Mouse (Mus musculus) macrophage (primary cell): ENCODE data around the gene Pkhd1. TPM values are rescaled to one million over a fixed set of nuclear protein-coding genes. Genes with fewer than 3 reads are reported as not detected.

Experiments
- H3K27ac ChIP-seq: fragments of 350-480 bp; formaldehyde crosslinking; 2 replicates; pipeline ENCODE4 v1.9.0; 2021
- H3K36me3 ChIP-seq: fragments of 350-480 bp; formaldehyde crosslinking; 2 replicates; pipeline ENCODE4 v1.9.0; 2021; ENCODE audit errors: inconsistent target
- H3K4me3 ChIP-seq: fragments of 350-480 bp; formaldehyde crosslinking; 2 replicates; pipeline ENCODE4 v1.9.0; 2021; ENCODE audit errors: inconsistent target
- H3K79me2 ChIP-seq: fragments of 350-480 bp; formaldehyde crosslinking; 2 replicates; pipeline ENCODE4 v1.9.0; 2021; ENCODE audit errors: inconsistent target
- WGBS: methylation state at CpG from one replicate; pipeline ENCODE4 v1.1.7; 2026; ENCODE audit warnings: inconsistent platforms; ENCODE audit not compliant: missing documents; 5-methylcytosine and 5-hydroxymethylcytosine counted together
- polyA plus RNA-seq: library from polyadenylated mRNA; stranded (reverse); fragments of 250-400 nt; gene quantifications from 3 replicates; pipeline ENCODE4 v1.2.4, GENCODE M21; 2018; ENCODE audit warnings: inconsistent platforms

Gene Pkhd1
- polyA plus RNA-seq, 1 experiment from 2014 or later = not detected

DNA sequence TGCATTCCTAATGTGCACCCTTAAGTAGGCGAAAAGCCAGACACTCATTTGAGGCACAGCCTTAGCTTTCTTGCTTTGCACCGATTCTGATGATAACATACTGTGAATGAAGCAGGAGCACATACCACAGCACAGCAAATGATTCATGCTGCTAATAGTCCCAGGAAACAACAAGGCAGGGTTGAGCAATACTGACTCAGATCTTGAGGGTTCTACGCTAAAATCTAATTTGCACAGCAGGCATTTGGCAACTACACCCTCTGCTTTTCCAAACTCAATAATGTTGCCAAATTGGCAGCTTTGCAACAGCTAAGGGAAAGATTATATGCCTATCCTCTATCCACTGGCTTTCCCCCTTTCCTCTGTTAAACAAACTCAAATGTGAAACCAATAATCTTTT lies 548.1 kb downstream of the Pkhd1 start:
- 86% methylated on average over 3 of the region's 3 CpGs for WGBS
- Histone ChIP-seq H3K36me3 (no peaks in the 10 kb centered on the region), H3K4me3 (no peak overlapping the region), H3K79me2 (no peaks in the 10 kb centered on the region), H3K27ac (no peak overlapping the region)

DNA sequence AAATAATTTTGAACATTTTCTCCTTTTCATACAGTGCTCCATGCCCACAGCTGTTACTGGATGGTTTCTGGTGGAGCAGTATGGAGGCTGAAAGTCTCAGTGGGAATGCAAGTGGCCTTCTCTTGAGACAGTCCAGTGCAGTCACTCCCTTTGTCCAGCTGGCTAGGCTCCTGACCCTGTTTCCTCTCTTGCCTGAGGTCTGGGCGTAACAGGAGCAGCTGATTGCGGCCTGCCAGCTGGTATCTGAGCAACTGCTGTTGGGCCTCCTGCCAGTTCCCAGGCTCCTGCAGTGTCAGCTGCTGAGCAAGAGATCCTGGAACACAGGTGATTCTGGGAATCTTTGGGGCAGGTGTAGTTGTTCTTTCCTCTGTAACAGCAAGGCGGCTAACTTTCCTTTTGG lies 559.6 kb downstream of the Pkhd1 start:
- no peak overlapping the region for H3K27ac ChIP-seq
- 96% methylated on average over 3 of the region's 3 CpGs for WGBS
- no peak overlapping the region for H3K4me3 ChIP-seq
- no peaks in the 10 kb centered on the region for H3K79me2 ChIP-seq
- H3K36me3 ChIP-seq = no peaks in the 10 kb centered on the region

- Histone ChIP-seq H3K27ac (no peak overlapping the region), H3K36me3 (no peaks in the 10 kb centered on the region), H3K79me2 (no peaks in the 10 kb centered on the region), H3K4me3 (no peak overlapping the region)
- WGBS = 81% methylated on average over 3 of the region's 3 CpGs
Measured at GRCm38 (mm10) chr1:20039389-20039788, 578.5 kb downstream of the Pkhd1 start.

- Histone ChIP-seq H3K27ac (no peak overlapping the region), H3K4me3 (no peak overlapping the region), H3K36me3 (no peaks in the 10 kb centered on the region), H3K79me2 (no peaks in the 10 kb centered on the region)
- 85% methylated on average over 7 of the region's 7 CpGs for WGBS
Measured at GRCm38 (mm10) chr1:20035277-20035676, 582.6 kb downstream of the Pkhd1 start.

DNA sequence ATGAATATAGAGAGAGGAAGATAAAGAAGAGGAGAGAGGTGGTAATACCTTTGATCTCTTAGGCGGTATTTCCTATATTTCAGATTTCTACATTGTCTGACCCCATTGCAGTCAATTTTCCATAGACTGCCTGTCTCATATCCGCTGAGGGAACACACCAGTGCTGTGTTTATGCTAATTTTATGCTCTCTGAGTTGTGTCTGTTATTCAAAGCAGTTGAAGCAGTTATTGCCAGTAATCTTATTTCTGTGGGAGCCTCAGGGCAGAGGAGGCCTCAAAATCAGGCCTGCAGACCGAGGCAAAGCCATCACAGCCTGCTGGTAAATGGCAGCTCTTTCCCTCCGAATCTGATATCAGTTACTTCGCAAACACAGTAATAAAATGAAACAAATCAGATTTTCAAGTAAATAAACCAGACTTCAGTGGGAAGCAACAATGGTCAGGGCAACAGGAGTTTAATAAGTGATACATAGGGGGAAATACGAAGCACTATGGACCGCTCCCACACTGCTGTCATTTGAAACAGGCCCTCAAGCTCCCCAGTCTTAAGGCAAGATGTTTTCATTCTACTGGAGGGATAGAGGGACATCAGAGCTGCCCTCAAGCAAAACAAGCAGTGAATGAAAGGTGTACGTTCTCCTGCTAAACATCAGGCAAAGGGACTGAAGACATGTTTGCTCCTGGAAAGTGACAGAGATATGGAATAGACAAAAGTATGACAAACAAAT lies 599.5 kb downstream of the Pkhd1 start:
- Histone ChIP-seq H3K79me2 (no peaks in the 10 kb centered on the region), H3K4me3 (no peak overlapping the region), H3K27ac (no peak overlapping the region), H3K36me3 (no peaks in the 10 kb centered on the region)
- 76% methylated on average over 8 of the region's 8 CpGs for WGBS

DNA sequence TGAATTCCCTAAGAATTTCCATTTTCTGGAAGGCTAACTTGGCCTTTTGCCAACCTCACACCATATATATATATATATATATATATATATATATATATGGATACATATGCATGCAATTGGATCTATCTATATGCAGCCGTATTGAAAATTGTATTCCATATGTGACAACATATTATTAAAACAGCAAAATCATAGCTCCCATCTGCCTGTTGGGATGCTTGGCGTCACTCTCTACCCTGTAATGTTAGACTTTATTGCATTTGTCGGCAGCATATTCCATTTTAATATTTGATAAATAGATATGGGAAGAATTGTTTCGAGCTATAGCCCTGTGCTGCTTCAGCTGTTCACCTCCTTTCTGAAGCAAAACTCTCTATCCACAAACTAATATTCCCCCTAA lies 600.2 kb downstream of the Pkhd1 start:
- 75% methylated on average over 2 of the region's 4 CpGs for WGBS
- Histone ChIP-seq H3K36me3 (no peaks in the 10 kb centered on the region), H3K79me2 (no peaks in the 10 kb centered on the region), H3K27ac (no peak overlapping the region), H3K4me3 (no peak overlapping the region)

Other genes with a start within 250 kb of the Pkhd1 start
- gene Il17a, start 112.8 kb upstream of the Pkhd1 start, polyA plus RNA-seq = not detected in 3 replicates
- not detected in 3 replicates for gene Il17f, start 172.6 kb upstream of the Pkhd1 start, polyA plus RNA-seq
- 17.6 to 128 TPM (median 30.7 TPM) in 3 replicates for gene Mcm3, start 202.2 kb upstream of the Pkhd1 start, polyA plus RNA-seq